Mouse (Mus musculus): ENCODE measurements at regions not wholly inside any gene's neighbourhood (a gene's known extent, or its start where the extent isn't known, plus 50 kb on each side); places are given as distances from the start of the nearest gene placed in this dataset.
"Not testable (repeated sequence)": the region's sequence is repeated elsewhere in the genome, so short reads cannot be mapped to it uniquely, and the experiment has no call there.

DNA sequence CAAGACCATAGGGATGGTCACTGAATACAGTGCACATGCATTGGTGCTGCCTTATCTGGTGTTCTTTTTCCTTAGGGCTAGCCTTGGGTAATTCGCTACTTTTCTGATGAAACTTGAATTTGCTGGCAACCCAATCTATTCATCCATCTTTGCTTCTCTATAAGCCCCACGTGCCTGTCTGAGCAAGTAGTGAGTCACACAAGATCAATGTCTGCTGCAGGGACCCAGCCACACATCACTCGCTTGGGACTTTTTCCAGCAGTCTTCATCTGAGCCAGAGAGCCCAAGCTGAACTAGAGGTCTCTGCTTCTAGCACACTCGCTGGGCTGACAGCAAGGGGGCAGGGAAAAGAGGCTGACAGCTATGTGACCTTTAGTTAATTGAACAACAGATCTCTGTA, 464.3 kb upstream of the Nmur2 start:
- H3K9me3 ChIP-seq (replicated peaks; ENCODE audit: control insufficient read depth, low read length), result no peaks in the 10 kb centered on the region
- H3K27me3 ChIP-seq (ENCODE audit: control insufficient read depth, insufficient read depth, low read length), result no peaks in the 10 kb centered on the region
- 53% methylated on average over 4 of the region's 4 CpGs for WGBS
- no peak overlapping the region for H3K9ac ChIP-seq (ENCODE audit: low read length)
- no peaks in the 10 kb centered on the region for H3K36me3 ChIP-seq (ENCODE audit: control insufficient read depth, insufficient read depth, low read length)
- H3K4me3 ChIP-seq (replicated peaks; ENCODE audit: low read length), result no peak overlapping the region
- no peak overlapping the region for H3K27ac ChIP-seq (ENCODE audit: low read length)
- no peak overlapping the region for H3K4me2 ChIP-seq (ENCODE audit: low read depth, low read length)
- ATAC-seq (ENCODE audit: insufficient read depth, low FRiP score), result no peak
- no peaks in the 10 kb centered on the region for H3K4me1 ChIP-seq (ENCODE audit: control insufficient read depth, insufficient read depth, low read length)

DNA sequence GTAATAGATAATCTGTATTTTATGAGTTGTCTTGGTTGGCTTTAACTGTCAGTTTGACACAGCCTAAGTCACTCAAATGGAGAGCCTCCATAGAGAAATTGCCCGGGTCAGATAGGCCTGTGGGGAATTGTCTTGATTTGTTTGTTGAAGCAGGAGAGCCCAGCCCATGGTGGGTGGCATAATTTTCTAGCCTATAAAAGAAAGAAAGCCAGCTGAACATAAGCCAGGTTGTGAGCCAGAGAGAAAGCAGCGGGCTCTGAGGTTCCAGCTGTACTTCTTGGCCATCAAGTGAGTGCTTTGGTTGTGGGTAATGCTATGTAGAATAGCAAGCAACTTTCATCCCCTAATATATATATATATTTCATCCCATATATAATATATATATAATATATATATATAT, 474.1 kb upstream of the Nmur2 start:
- Histone ChIP-seq H3K27ac (ENCODE audit: low read length) (no peak overlapping the region), H3K9ac (ENCODE audit: low read length) (no peak overlapping the region), H3K9me3 (replicated peaks; ENCODE audit: control insufficient read depth, low read length) (no peaks in the 10 kb centered on the region), H3K36me3 (ENCODE audit: control insufficient read depth, insufficient read depth, low read length) (no peaks in the 10 kb centered on the region), H3K4me2 (ENCODE audit: low read depth, low read length) (no peak overlapping the region), H3K4me1 (ENCODE audit: control insufficient read depth, insufficient read depth, low read length) (no peaks in the 10 kb centered on the region), H3K4me3 (replicated peaks; ENCODE audit: low read length) (no peak overlapping the region), H3K27me3 (ENCODE audit: control insufficient read depth, insufficient read depth, low read length) (no peaks in the 10 kb centered on the region)
- no peak for ATAC-seq (ENCODE audit: insufficient read depth, low FRiP score)
- 68% methylated on average over 2 of the region's 2 CpGs for WGBS

DNA sequence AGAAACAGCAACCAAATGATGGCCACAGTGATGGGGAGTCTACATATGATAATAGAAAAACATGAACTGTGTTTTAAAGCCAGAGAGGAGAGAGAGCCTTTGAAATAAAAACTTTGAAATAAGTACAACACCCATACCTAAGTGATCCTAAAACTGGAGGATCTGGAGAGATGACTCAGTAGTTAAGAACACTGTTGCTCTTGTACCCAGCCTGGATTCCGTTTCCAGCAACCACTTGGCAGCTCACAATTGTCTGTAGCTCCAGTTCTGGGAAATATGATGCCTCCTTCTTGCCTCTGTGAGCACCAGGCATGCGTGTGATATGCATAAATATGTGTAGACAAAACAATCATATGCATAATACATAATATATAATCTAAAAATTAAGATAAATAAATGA, 477.7 kb upstream of the Nmur2 start:
- WGBS, result 57% methylated on average over 2 of the region's 2 CpGs
- Histone ChIP-seq H3K4me3 (replicated peaks; ENCODE audit: low read length) (no peak overlapping the region), H3K9ac (ENCODE audit: low read length) (no peak overlapping the region), H3K4me1 (ENCODE audit: control insufficient read depth, insufficient read depth, low read length) (no peaks in the 10 kb centered on the region), H3K4me2 (ENCODE audit: low read depth, low read length) (no peak overlapping the region), H3K36me3 (ENCODE audit: control insufficient read depth, insufficient read depth, low read length) (no peaks in the 10 kb centered on the region), H3K27me3 (ENCODE audit: control insufficient read depth, insufficient read depth, low read length) (no peaks in the 10 kb centered on the region), H3K9me3 (replicated peaks; ENCODE audit: control insufficient read depth, low read length) (no peaks in the 10 kb centered on the region), H3K27ac (ENCODE audit: low read length) (no peak overlapping the region)
- ATAC-seq (ENCODE audit: insufficient read depth, low FRiP score), result no peak

DNA sequence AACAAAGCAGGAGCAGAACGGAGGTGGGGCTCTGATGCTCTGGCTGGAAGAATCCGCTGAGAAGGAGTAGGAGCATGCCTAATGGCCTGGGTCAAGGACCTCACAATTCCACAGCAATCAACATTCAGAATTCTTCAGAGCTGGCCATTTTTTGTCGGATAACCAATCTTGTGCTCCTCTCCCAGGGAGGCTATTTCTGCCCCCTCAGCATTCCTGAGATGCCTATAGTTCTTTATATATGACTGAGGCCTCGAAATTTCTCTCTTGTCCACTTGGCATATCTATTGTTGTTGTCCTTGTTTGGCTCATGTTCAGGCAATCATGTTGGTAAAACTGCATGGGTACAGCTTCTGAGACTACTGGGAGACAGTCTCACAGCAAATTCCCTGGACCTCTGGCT, 460.5 kb upstream of the Gria1 start:
- H3K9me3 ChIP-seq (replicated peaks; ENCODE audit: control insufficient read depth, low read length), result no peaks in the 10 kb centered on the region
- 23% methylated on average over 4 of the region's 4 CpGs for WGBS
- H3K4me3 ChIP-seq (replicated peaks; ENCODE audit: low read length), result no peak overlapping the region
- H3K9ac ChIP-seq (ENCODE audit: low read length), result no peak overlapping the region
- no peaks in the 10 kb centered on the region for H3K4me1 ChIP-seq (ENCODE audit: control insufficient read depth, insufficient read depth, low read length)
- no peaks in the 10 kb centered on the region for H3K27me3 ChIP-seq (ENCODE audit: control insufficient read depth, insufficient read depth, low read length)
- ATAC-seq (ENCODE audit: insufficient read depth, low FRiP score), result no peak
- H3K27ac ChIP-seq (ENCODE audit: low read length), result no peak overlapping the region
- H3K4me2 ChIP-seq (ENCODE audit: low read depth, low read length), result no peak overlapping the region
- H3K36me3 ChIP-seq (ENCODE audit: control insufficient read depth, insufficient read depth, low read length), result no peaks in the 10 kb centered on the region

DNA sequence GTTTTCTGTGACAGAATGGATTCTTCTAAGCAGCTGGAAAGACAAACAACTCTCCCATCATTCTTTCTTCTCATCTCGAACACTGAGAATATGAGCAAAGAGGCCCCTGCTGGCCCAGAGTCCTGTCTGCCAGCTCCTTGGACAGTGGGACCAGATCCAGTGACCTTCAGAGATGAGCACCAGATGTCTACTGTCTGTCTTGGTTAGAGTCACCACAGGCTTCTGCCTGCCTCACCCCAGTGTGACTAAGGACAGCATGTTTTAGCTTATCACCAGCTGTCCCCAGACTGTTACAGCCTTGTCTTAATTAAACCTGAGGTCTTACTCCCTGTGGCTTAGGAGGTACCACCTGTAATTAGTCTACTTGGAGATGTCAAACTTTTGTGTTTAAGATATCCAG, 454.9 kb upstream of the Gria1 start:
- H3K27ac ChIP-seq (ENCODE audit: low read length), result no peak overlapping the region
- no peak overlapping the region for H3K4me3 ChIP-seq (replicated peaks; ENCODE audit: low read length)
- no peaks in the 10 kb centered on the region for H3K36me3 ChIP-seq (ENCODE audit: control insufficient read depth, insufficient read depth, low read length)
- no peak overlapping the region for H3K4me2 ChIP-seq (ENCODE audit: low read depth, low read length)
- no peak for ATAC-seq (ENCODE audit: insufficient read depth, low FRiP score)
- H3K4me1 ChIP-seq (ENCODE audit: control insufficient read depth, insufficient read depth, low read length), result no peaks in the 10 kb centered on the region
- 38% methylated on average over 1 of the region's 1 CpGs for WGBS
- no peaks in the 10 kb centered on the region for H3K27me3 ChIP-seq (ENCODE audit: control insufficient read depth, insufficient read depth, low read length)
- no peaks in the 10 kb centered on the region for H3K9me3 ChIP-seq (replicated peaks; ENCODE audit: control insufficient read depth, low read length)
- no peak overlapping the region for H3K9ac ChIP-seq (ENCODE audit: low read length)

DNA sequence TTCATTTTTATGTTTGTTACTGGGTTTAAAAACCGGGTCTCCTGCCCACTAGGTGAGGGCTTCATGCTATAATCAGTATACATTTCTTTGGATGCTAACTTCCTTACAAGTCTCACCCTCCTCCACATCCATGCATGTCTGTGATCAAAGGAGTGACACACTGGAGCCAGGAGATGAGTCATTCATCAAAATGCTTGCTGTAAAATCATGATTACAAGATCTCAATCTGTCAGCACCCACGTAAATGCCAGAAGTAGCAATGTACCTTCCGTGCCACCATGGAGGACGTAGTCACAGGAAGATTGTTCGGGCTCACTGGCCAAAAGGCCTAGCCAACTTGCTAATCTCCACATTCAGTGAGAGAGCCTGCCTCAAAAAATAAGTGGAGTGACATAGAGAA, 431.2 kb upstream of the Gria1 start:
- no peak overlapping the region for H3K9ac ChIP-seq (ENCODE audit: low read length)
- no peaks in the 10 kb centered on the region for H3K36me3 ChIP-seq (ENCODE audit: control insufficient read depth, insufficient read depth, low read length)
- 79% methylated on average over 5 of the region's 5 CpGs for WGBS
- no peaks in the 10 kb centered on the region for H3K9me3 ChIP-seq (replicated peaks; ENCODE audit: control insufficient read depth, low read length)
- H3K4me3 ChIP-seq (replicated peaks; ENCODE audit: low read length), result no peak overlapping the region
- no peak for ATAC-seq (ENCODE audit: insufficient read depth, low FRiP score)
- H3K4me1 ChIP-seq (ENCODE audit: control insufficient read depth, insufficient read depth, low read length), result no peaks in the 10 kb centered on the region
- H3K27ac ChIP-seq (ENCODE audit: low read length), result no peak overlapping the region
- no peaks in the 10 kb centered on the region for H3K27me3 ChIP-seq (ENCODE audit: control insufficient read depth, insufficient read depth, low read length)
- H3K4me2 ChIP-seq (ENCODE audit: low read depth, low read length), result no peak overlapping the region

DNA sequence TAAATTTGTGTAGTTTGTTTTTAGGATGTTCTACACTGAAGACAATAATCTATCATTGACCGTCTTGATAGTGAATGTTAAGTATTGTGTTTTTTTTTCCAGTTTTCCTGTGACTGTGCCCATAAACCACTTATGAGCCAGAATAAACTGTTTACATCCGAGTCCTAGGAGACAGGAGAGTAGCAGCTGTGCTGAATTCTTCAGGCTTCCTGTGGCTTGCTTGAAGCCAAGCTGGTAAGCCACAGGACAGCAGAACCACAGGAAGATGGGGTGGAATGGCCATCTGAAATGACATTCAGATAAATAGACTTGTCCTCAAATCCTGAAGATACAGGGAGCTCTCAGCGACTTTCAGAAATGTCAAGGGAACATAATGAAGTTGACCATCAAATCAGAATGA, 428.1 kb upstream of the Gria1 start:
- Histone ChIP-seq H3K27ac (ENCODE audit: low read length) (no peak overlapping the region), H3K4me2 (ENCODE audit: low read depth, low read length) (no peak overlapping the region), H3K36me3 (ENCODE audit: control insufficient read depth, insufficient read depth, low read length) (no peaks in the 10 kb centered on the region), H3K4me1 (ENCODE audit: control insufficient read depth, insufficient read depth, low read length) (no peaks in the 10 kb centered on the region), H3K9ac (ENCODE audit: low read length) (no peak overlapping the region), H3K4me3 (replicated peaks; ENCODE audit: low read length) (no peak overlapping the region), H3K9me3 (replicated peaks; ENCODE audit: control insufficient read depth, low read length) (no peaks in the 10 kb centered on the region), H3K27me3 (ENCODE audit: control insufficient read depth, insufficient read depth, low read length) (no peaks in the 10 kb centered on the region)
- ATAC-seq (ENCODE audit: insufficient read depth, low FRiP score), result no peak
- 47% methylated on average over 3 of the region's 3 CpGs for WGBS

DNA sequence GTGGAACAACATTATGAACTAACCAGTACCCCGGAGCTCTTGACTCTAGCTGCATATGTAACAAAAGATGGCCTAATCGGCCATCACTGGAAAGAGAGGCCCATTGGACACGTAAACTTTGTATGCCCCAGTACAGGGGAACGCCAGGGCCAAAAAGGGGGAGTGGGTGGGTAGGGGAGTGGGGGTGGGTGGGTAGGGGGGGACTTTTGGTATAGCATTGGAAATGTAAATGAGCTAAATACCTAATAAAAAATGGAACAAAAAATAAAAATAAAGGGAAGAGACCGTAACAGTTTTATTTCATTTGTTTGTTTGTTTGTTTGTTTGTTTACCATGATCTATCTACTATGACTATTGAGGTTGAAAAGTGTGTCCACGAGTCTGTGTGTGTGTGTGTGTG, 417.8 kb upstream of the Gria1 start:
- H3K9me3 ChIP-seq (replicated peaks; ENCODE audit: control insufficient read depth, low read length); H3K4me2 ChIP-seq (ENCODE audit: low read depth, low read length); H3K27ac ChIP-seq (ENCODE audit: low read length); H3K4me1 ChIP-seq (ENCODE audit: control insufficient read depth, insufficient read depth, low read length); H3K9ac ChIP-seq (ENCODE audit: low read length); H3K36me3 ChIP-seq (ENCODE audit: control insufficient read depth, insufficient read depth, low read length); H3K4me3 ChIP-seq (replicated peaks; ENCODE audit: low read length); H3K27me3 ChIP-seq (ENCODE audit: control insufficient read depth, insufficient read depth, low read length): not testable (repeated sequence)
- ATAC-seq (ENCODE audit: insufficient read depth, low FRiP score), result peak; percentile 76; the same call in 1 of the 2 replicates
- 69% methylated on average over 2 of the region's 6 CpGs for WGBS

DNA sequence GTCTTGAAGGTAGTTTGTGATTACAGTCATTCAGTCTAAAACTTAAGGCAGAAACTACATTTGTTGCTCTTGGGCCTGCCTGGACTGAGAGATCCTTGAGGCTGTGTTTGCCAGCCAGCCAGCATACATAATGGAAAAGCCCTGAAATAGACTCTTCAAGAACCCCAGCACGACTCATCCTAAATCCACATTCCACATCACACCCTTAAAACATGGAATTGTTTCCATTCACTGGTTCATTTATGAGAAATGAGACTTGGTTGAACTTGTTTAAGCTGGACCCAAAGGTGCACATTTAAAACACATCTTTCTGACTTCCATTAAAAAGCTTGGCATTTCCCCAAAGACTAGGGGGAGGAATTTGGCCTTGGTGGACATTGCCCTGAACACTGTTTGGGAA, 407.4 kb upstream of the Gria1 start:
- Histone ChIP-seq H3K4me3 (replicated peaks; ENCODE audit: low read length) (no peak overlapping the region), H3K27me3 (ENCODE audit: control insufficient read depth, insufficient read depth, low read length) (no peaks in the 10 kb centered on the region), H3K4me1 (ENCODE audit: control insufficient read depth, insufficient read depth, low read length) (no peaks in the 10 kb centered on the region), H3K9me3 (replicated peaks; ENCODE audit: control insufficient read depth, low read length) (no peaks in the 10 kb centered on the region), H3K36me3 (ENCODE audit: control insufficient read depth, insufficient read depth, low read length) (no peaks in the 10 kb centered on the region), H3K4me2 (ENCODE audit: low read depth, low read length) (no peak overlapping the region), H3K9ac (ENCODE audit: low read length) (no peak overlapping the region), H3K27ac (ENCODE audit: low read length) (no peak overlapping the region)
- ATAC-seq (ENCODE audit: insufficient read depth, low FRiP score), result no peak
- 71% methylated on average over 1 of the region's 1 CpGs for WGBS

DNA sequence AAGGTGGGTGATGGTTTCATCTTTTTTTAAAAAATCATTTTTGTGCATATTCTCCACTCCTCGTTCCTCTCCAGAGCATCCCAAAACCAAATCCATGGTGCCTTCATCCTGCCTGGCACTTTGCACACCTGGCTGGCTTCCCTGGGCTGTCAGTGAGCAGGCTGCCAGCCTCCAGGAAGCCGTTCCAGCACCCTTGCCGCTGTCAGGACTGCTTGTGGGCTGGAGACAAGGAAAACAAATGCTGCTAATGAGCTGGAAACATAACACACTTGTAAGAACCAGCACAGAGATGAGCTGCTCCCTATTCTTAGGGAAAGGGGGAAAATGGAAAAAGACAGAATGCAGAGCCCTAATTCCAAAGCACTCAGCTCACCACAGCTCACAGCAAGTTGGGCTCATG, 383.5 kb upstream of the Gria1 start:
- no peak overlapping the region for H3K27ac ChIP-seq (ENCODE audit: low read length)
- ATAC-seq (ENCODE audit: insufficient read depth, low FRiP score), result no peak
- H3K27me3 ChIP-seq (ENCODE audit: control insufficient read depth, insufficient read depth, low read length), result no peaks in the 10 kb centered on the region
- H3K9ac ChIP-seq (ENCODE audit: low read length), result no peak overlapping the region
- no peaks in the 10 kb centered on the region for H3K36me3 ChIP-seq (ENCODE audit: control insufficient read depth, insufficient read depth, low read length)
- H3K4me2 ChIP-seq (ENCODE audit: low read depth, low read length), result no peak overlapping the region
- WGBS, result 52% methylated on average over 3 of the region's 3 CpGs
- H3K4me1 ChIP-seq (ENCODE audit: control insufficient read depth, insufficient read depth, low read length), result no peaks in the 10 kb centered on the region
- H3K4me3 ChIP-seq (replicated peaks; ENCODE audit: low read length), result no peak overlapping the region
- H3K9me3 ChIP-seq (replicated peaks; ENCODE audit: control insufficient read depth, low read length), result no peaks in the 10 kb centered on the region
